Mouse (Mus musculus): Measurements from ENCODE around the gene Glt6d1. TPM values are rescaled to one million over a fixed set of nuclear protein-coding genes. Genes with fewer than 3 reads are reported as not detected.

The Glt6d1 gene
- total RNA-seq (2023): not detected

DNA sequence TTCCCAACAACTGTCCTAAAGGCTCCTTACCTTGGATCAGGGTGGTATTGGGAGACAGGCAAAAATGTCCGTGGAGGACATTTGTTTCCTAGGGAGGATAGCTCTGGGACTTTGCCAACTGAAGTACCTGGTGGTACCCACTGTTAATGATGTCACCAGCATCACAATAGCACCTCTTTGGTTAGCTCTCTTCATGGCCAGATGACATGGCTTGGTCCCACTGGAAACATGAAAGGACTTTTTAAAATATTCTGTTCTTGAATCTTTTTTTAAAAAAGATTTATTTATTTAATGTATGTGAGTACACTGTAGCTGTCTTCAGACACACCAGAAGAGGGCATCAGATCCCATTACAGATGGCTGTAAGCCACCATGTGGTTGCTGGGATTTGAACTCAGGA is at the start of gene Glt6d1:
Glt6d1 (minus strand) TSS at position 101 of the 400 bp plus-strand sequence.

DNA sequence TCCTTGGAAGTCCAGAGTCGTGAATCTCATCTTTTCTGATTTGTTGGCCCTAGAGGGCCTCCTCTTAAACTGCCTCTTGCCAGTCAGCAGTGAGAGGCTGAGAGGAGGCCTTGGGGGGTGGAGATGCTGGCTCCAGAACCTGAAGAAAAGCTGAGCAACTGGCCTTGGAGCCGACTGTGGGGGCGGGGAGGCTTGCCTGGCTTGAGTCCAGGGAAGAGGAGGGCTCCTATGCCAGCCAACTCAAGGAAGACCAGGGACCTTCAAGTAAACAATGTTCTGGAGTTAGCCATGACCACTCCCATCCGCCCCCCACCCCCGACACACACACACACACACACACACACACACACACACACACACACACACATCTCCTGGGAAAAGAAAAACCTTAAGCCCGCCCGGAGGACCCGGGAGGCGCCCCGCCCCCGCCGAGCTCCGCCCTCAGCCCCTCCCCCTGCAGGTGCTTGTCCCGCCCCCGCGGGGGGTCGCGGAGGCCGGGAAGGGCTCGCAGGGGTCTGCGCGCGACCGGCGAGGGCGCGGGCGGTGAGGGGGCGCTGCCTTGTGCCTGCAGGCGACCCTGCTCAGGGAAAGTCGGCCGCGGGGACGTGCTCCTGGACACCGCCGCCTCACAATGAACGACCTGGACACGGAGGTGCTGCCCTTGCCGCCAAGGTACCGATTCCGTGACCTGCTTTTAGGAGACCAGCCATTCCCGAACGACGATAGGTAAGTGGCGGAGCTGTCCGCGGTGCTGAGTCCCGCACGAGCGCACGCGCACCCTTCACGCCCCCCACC is 47.9 kb upstream of the Glt6d1 start, which contains the start of gene Kcnt1:
Kcnt1 (plus strand) TSS at position 398 of the 795 bp plus-strand sequence.

DNA sequence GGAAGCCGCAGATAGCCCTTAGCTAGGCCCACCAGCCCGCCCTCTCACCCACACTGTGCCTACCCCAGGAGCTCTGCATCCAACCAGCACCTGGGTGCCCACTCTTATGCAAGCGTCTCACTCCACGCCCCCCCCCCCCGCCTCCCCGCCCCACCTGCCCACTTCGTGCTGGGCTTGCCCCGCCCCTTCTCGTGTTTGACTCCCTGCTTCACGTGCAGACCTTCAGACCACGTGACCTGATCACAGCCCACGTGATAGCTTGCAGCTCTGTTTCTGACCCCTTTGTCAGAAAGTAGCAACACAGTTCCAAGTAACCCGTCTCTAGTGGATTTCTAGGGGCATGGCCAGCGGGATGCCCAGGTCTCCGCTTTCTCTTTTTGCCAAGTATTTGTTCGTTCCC is 31.6 kb upstream of the Glt6d1 start, which contains the start of gene Sohlh1:
Sohlh1 (minus strand) TSS at position 23 of the 400 bp plus-strand sequence.

DNA sequence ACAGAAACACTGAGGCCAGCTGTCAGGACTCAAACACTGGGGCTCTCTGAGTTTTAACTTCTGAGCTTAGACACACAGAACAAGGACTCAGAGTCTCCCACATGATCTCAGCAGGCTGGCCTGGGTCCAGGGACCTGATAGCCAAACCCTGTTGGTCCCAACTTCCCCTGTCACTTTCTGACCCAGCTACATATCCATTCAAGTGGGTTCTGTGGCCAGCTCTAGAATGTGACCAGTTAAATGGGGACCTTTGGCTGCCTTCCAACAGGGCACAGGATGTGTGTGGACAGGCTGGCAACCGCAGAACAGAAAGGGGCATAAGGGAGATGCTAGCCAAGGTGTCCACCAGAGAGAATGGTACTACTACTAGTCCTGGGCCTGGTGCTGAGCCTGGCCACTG is 7.2 kb upstream of the Glt6d1 start, which contains the start of gene Lcn9:
Lcn9 (plus strand) TSS at position 348 of the 400 bp plus-strand sequence.

DNA sequence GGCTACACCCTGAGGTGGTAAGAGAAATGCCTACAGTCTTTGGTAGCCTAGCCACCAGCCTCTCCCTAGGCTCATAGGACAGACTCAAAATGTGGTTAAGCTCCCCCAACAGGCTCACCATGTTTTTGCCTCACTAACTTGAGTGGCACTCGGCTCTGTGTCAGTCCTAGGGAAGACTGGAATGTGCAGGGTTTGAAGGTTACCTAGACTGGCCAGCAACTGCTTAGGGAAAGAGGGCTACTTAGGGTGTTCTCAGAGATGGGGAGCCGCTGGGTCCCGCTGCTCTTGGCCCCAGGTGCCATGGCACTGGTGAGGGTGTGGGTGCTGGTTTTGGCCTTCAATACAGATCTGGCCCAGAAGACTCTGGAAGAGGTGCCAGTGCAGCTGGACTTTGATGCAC is 33.7 kb downstream of the Glt6d1 start, which contains the start of gene Gm13539:
Gm13539 (plus strand) TSS at position 301 of the 400 bp plus-strand sequence.

DNA sequence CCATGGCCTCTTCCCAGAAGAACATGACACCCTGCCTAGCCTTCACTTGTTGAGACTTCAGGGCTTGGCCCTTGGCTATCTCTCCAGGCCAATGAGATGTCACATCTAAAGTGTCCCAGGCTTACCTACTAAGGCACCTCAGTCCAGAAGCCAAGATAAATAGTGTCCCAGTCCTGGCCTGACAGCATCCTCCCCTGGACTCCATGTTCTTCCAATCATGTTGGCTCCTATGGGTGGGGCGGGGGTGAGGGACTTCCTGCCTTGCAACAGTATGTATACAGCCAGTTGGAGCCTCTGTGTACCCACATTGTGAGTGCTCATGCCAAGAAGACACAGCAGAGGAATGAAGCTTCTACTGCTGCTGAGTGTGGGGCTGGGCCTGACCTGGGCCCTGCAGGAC is 38.9 kb downstream of the Glt6d1 start, which contains the start of gene Lcn11:
Lcn11 (plus strand) TSS at position 301 of the 400 bp plus-strand sequence.

DNA sequence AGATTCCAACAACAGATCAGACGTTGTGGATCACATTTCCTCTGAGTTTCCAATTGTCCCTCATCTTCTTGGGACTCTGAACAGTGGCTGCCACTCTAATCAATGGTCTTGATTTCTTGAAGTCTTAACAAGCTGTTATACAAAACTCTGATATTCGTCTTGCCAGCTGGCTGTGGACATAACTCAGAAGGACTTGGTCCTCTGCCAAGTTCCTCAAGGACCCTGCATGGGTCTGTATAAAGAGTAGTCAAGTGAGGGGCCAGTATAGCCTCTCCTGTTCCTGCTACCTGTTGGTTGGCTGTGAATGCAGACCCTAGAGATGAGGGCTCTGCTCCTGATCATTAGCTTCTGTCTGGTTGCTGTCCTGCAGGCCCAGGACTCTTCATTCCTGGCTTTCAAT is 50.4 kb downstream of the Glt6d1 start, which contains the start of gene Lcn3:
Lcn3 (plus strand) TSS at position 301 of the 400 bp plus-strand sequence.

Other genes with a start within 250 kb of the Glt6d1 start
- 1 to 10 TPM; 2.2 to 4.3 TPM for gene Mamdc4, start 241.0 kb downstream of the Glt6d1 start, total RNA-seq (2023)
- 10 to 100 TPM; 22.0 to 26.5 TPM for gene Phpt1, start 240.6 kb downstream of the Glt6d1 start, total RNA-seq (2023)
- 1 to 10 TPM in 1 of 2 experiments, under 1 TPM in 1; 0.76 to 2.1 TPM for gene Ajm1, start 234.1 kb downstream of the Glt6d1 start, total RNA-seq (2023)
- 100 to 1,000 TPM; 121 to 124 TPM for gene Rabl6, start 207.3 kb downstream of the Glt6d1 start, total RNA-seq (2023)
- gene Ccdc183, start 198.2 kb downstream of the Glt6d1 start, total RNA-seq (2023): not detected
- 1 to 10 TPM in 1 of 2 experiments, not detected in 1; 1.0 TPM for gene Tmem141, start 193.8 kb downstream of the Glt6d1 start, total RNA-seq (2023)
- gene Fcna, start 187.8 kb downstream of the Glt6d1 start, total RNA-seq (2023): 1 to 10 TPM; 4.1 to 6.8 TPM
- gene Lcn8, start 162.7 kb downstream of the Glt6d1 start, total RNA-seq (2023): not detected
- gene Lcn5, start 157.9 kb downstream of the Glt6d1 start, total RNA-seq (2023): not detected
- not detected for gene Lcn6, start 139.1 kb downstream of the Glt6d1 start, total RNA-seq (2023)
- gene Lcn10, start 133.1 kb downstream of the Glt6d1 start, total RNA-seq (2023): not detected
- not detected for gene Obp2a, start 115.8 kb downstream of the Glt6d1 start, total RNA-seq (2023)
- 10 to 100 TPM; 16.3 to 18.4 TPM for gene Bmyc, start 109.1 kb downstream of the Glt6d1 start, total RNA-seq (2023)
- gene Obp2b, start 78.8 kb downstream of the Glt6d1 start, total RNA-seq (2023): not detected
- not detected for gene Lcn3, start 50.3 kb downstream of the Glt6d1 start, total RNA-seq (2023)
- gene Lcn11, start 38.8 kb downstream of the Glt6d1 start, total RNA-seq (2023): not detected
- not detected for gene Gm13539, start 33.6 kb downstream of the Glt6d1 start, total RNA-seq (2023)
- gene Lcn9, start 7.3 kb upstream of the Glt6d1 start, total RNA-seq (2023): not detected
- gene Sohlh1, start 31.4 kb upstream of the Glt6d1 start, total RNA-seq (2023): under 1 TPM in 1 of 2 experiments, not detected in 1; 0.73 TPM
- gene Kcnt1, start 47.9 kb upstream of the Glt6d1 start, total RNA-seq (2023): not detected
- gene Camsap1, start 167.4 kb upstream of the Glt6d1 start, total RNA-seq (2023): 10 to 100 TPM; 44.9 to 45.7 TPM
- gene Ubac1, start 205.9 kb upstream of the Glt6d1 start, total RNA-seq (2023): 10 to 100 TPM; 30.4 to 34.8 TPM